8 mouse cellular contexts compared by ENCODE assay signal in the genomic region with DNA sequence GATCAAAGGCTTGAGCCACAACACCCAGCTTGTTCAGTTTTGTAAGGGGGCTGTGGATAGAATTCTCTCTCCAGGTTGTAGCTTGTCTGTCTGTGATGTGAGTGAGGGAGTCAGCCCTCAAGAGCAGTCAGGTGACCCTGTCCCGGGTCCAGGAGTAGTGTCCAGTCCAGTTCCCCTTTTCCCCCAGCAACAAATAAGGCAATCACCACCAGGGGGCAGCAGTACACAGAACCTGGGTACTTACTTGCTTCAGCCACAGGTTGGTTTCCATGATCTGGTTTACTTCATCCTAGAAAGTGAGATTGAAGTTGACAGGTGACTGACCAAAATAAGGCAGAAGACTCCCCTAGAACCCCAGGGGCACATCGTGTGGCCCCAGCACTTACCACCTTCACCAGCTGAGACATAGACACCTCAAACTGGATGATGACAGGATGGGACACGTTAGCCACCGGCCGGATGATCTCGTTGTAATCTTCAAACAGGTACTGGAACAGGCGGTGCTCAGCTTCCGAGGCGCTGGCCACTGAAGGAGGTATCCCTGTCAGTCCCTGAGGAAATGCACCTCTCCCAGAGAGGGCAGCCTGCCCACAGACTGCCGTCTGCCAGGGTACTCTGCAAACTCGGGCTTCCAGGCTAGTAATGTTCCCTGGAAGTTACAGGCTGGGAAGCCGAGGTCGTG. TPM values are rescaled to one million over a fixed set of nuclear protein-coding genes. Genes with fewer than 3 reads are reported as not detected.
DNase-seq lines count a peak whose midpoint lies in the region; ATAC-seq lines count a peak whose summit lies in the region.

No protein-coding gene starts in this region.

- H3K4me2 ChIP-seq in midbrain, embryonic 15.5 days: no peak overlapping the region

- no peak overlapping the region for H3K9ac ChIP-seq in midbrain, embryonic 15.5 days

- H3K27ac ChIP-seq in midbrain, embryonic 10.5 days (replicated peaks): no peak overlapping the region
- no peak overlapping the region for H3K27ac ChIP-seq in midbrain, embryonic 15.5 days
- no peak overlapping the region for H3K27ac ChIP-seq in limb, embryonic 10.5 days

- H3K27me3 ChIP-seq in midbrain, embryonic 10.5 days (ENCODE audit: low read depth, poor library complexity, severe bottlenecking): peaks cover 42% of the 10 kb centered on the region
- peaks cover 26% of the 10 kb centered on the region for H3K27me3 ChIP-seq in midbrain, embryonic 15.5 days (replicated peaks)
- peaks cover 50% of the 10 kb centered on the region for H3K27me3 ChIP-seq in limb, embryonic 10.5 days (ENCODE audit: low read depth, poor library complexity, severe bottlenecking)

- no peaks in the 10 kb centered on the region for H3K36me3 ChIP-seq in midbrain, embryonic 10.5 days
- no peaks in the 10 kb centered on the region for H3K36me3 ChIP-seq in midbrain, embryonic 15.5 days (replicated peaks)
- H3K36me3 ChIP-seq in limb, embryonic 10.5 days: no peaks in the 10 kb centered on the region

- H3K4me1 ChIP-seq in midbrain, embryonic 10.5 days: peaks cover 20% of the 10 kb centered on the region
- peaks cover 19% of the 10 kb centered on the region for H3K4me1 ChIP-seq in midbrain, embryonic 15.5 days
- peaks cover 17% of the 10 kb centered on the region for H3K4me1 ChIP-seq in limb, embryonic 10.5 days

- H3K9me3 ChIP-seq in midbrain, embryonic 10.5 days (replicated peaks): no peaks in the 10 kb centered on the region
- H3K9me3 ChIP-seq in midbrain, embryonic 15.5 days: no peaks in the 10 kb centered on the region
- H3K9me3 ChIP-seq in limb, embryonic 10.5 days (replicated peaks): no peaks in the 10 kb centered on the region

- peak; percentile 85 for DNase-seq in midbrain, embryonic 10.5 days (ENCODE audit: low spot score)
- DNase-seq in frontal cortex, postnatal 10 days (ENCODE audit: low spot score in 2 of 2): peak; percentile 46 to 64
- peak; percentile 85 for DNase-seq in induced T-regulatory cell, adult 2 months (ENCODE audit: low read depth)
- peak; percentile 92 for DNase-seq in limb, embryonic 10.5 days (ENCODE audit: low spot score)
- DNase-seq in ovary, postnatal 36 days (ENCODE audit: low spot score): peak; percentile 67
- DNase-seq in thymus, postnatal 25 days: peak; percentile 68

- ATAC-seq in midbrain, embryonic 15.5 days (replicated peaks): no peak
- ATAC-seq in cerebellum, adult (ENCODE audit: insufficient number of reproducible peaks, low FRiP score, low TSS enrichment): peak; percentile 26; the same call in 1 of the 2 replicates

- no peak overlapping the region for H3K4me3 ChIP-seq in midbrain, embryonic 10.5 days
- H3K4me3 ChIP-seq in midbrain, embryonic 15.5 days: no peak overlapping the region
- H3K4me3 ChIP-seq in limb, embryonic 10.5 days: no peak overlapping the region

- 47% methylated on average over 13 of the region's 13 CpGs for WGBS in midbrain, embryonic 10.5 days
- 36% methylated on average over 13 of the region's 13 CpGs for WGBS in midbrain, embryonic 15.5 days
- 37% methylated on average over 13 of the region's 13 CpGs for WGBS in limb, embryonic 10.5 days

RNA-seq across cellular contexts. Expression of gene Chrna3, which starts 2.3 kb away (rescaled TPM):
- polyA plus RNA-seq in midbrain, embryonic 10.5 days (2016; fragmentation: Nextera tagmentation; extraction: Ambion mirVana): 8.2 and 8.8 TPM in 2 replicates
- 15.1 and 16.2 TPM in 2 replicates for polyA plus RNA-seq in midbrain, embryonic 15.5 days (2015; fragmentation: Nextera tagmentation; extraction: Ambion mirVana)
- polyA plus RNA-seq in limb, embryonic 10.5 days (2016; fragmentation: Nextera tagmentation; extraction: Ambion mirVana): 0.15 and 0.25 TPM in 2 replicates

RNA-seq across cellular contexts. Expression of gene Chrnb4, which starts 24.5 kb away (rescaled TPM):
- polyA plus RNA-seq in midbrain, embryonic 10.5 days (2016; fragmentation: Nextera tagmentation; extraction: Ambion mirVana): 1.9 and 2.2 TPM in 2 replicates
- polyA plus RNA-seq in midbrain, embryonic 15.5 days (2015; fragmentation: Nextera tagmentation; extraction: Ambion mirVana): 1.4 and 2.1 TPM in 2 replicates
- 0.18 and 0.40 TPM in 2 replicates for polyA plus RNA-seq in limb, embryonic 10.5 days (2016; fragmentation: Nextera tagmentation; extraction: Ambion mirVana)

RNA-seq across cellular contexts. Expression of gene Chrna5, which starts 43.4 kb away (rescaled TPM):
- polyA plus RNA-seq in midbrain, embryonic 10.5 days (2016; fragmentation: Nextera tagmentation; extraction: Ambion mirVana): 2.7 and 3.6 TPM in 2 replicates
- polyA plus RNA-seq in midbrain, embryonic 15.5 days (2015; fragmentation: Nextera tagmentation; extraction: Ambion mirVana): 3.0 and 3.7 TPM in 2 replicates
- polyA plus RNA-seq in limb, embryonic 10.5 days (2016; fragmentation: Nextera tagmentation; extraction: Ambion mirVana): 0.23 and 0.45 TPM in 2 replicates
